Mouse (Mus musculus) embryonic facial prominence, embryonic 11.5 days (tissue): ENCODE results near the gene Gata1. TPM values are rescaled to one million over a fixed set of nuclear protein-coding genes. Genes with fewer than 3 reads are reported as not detected.
A peak's percentile ranks its signal among the peaks of the same experiment; 100 is the strongest.

Experiments
- ATAC-seq: fragments of 200-750 bp; cut with Nextera tagmentation; replicated peaks from 2 replicates; pipeline ENCODE4 v1.8.0; 2017; ENCODE audit warnings: low read depth; ENCODE audit not compliant: insufficient number of reproducible peaks, low FRiP score, low TSS enrichment
- DNase-seq: peaks from one replicate; pipeline ENCODE4 v3.0.0-alpha.2; 2015; ENCODE audit warnings: low spot score
- H3K27ac ChIP-seq: fragments of 300-500 bp; sonication (generic); replicated peaks from 2 replicates; pipeline ENCODE4 v1.5.1; 2014; ENCODE audit warnings: mild to moderate bottlenecking, low read depth, low read length, control low read depth
- H3K27me3 ChIP-seq: fragments of 300-500 bp; sonication (generic); 2 replicates; pipeline ENCODE4 v1.6.1; 2014; ENCODE audit warnings: mild to moderate bottlenecking, low read length, moderate library complexity, mixed read lengths; ENCODE audit not compliant: control insufficient read depth, insufficient read depth
- H3K36me3 ChIP-seq: fragments of 300-500 bp; sonication (generic); replicated peaks from 2 replicates; pipeline ENCODE4 v1.6.1; 2014; ENCODE audit warnings: low read depth, mild to moderate bottlenecking, low read length, moderate library complexity, mixed read lengths; ENCODE audit not compliant: control insufficient read depth, insufficient read depth
- H3K4me1 ChIP-seq: fragments of 300-500 bp; sonication (generic); 2 replicates; pipeline ENCODE4 v1.6.1; 2014; ENCODE audit warnings: low read length, mixed read lengths; ENCODE audit not compliant: control insufficient read depth, insufficient read depth
- H3K4me2 ChIP-seq: fragments of 300-500 bp; sonication (generic); 2 replicates; pipeline ENCODE4 v1.6.1; 2014; ENCODE audit warnings: low read depth, mild to moderate bottlenecking, control low read depth, low read length, moderate library complexity
- H3K4me3 ChIP-seq: fragments of 300-500 bp; sonication (generic); 2 replicates; pipeline ENCODE4 v1.5.1; 2014; ENCODE audit warnings: low read depth, low read length, control low read depth
- H3K9ac ChIP-seq: fragments of 300-500 bp; sonication (generic); replicated peaks from 2 replicates; pipeline ENCODE4 v1.6.1; 2014; ENCODE audit warnings: mild to moderate bottlenecking, control low read depth, low read length
- H3K9me3 ChIP-seq: fragments of 300-500 bp; sonication (generic); replicated peaks from 2 replicates; pipeline ENCODE4 v1.6.1; 2016; ENCODE audit warnings: mild to moderate bottlenecking, low read length, inconsistent platforms, mixed read lengths; ENCODE audit not compliant: control insufficient read depth
- WGBS: fragments of 180-500 bp; shearing (Covaris S2); extraction: QIAGEN DNeasy Blood & Tissue Kit; methylation state at CpG from one replicate; pipeline ENCODE4 v1.1.7; 2014; 5-methylcytosine and 5-hydroxymethylcytosine counted together
- polyA plus RNA-seq: library from polyadenylated mRNA; unstranded; fragments of >200 nt; fragmentation: Nextera tagmentation; extraction: Ambion mirVana; gene quantifications from 2 replicates; pipeline ENCODE4 v1.2.1, GENCODE M21; 2014

Gata1 gene
- polyA plus RNA-seq, 1 experiment from 2014 or later, result 5.0 TPM

- Histone ChIP-seq H3K9me3 (no peaks in the 10 kb centered on the region), H3K4me2 (no peak overlapping the region), H3K4me3 (no peak overlapping the region), H3K9ac (no peak overlapping the region), H3K27me3 (no peaks in the 10 kb centered on the region), H3K4me1 (no peaks in the 10 kb centered on the region), H3K27ac (no peak overlapping the region), H3K36me3 (no peaks in the 10 kb centered on the region)
- WGBS, result 89% methylated on average over 7 of the region's 7 CpGs
- no peak for DNase-seq
- no peak for ATAC-seq
Measured at GRCm38 (mm10) chrX:7950091-7950490, 27.8 kb downstream of the Gata1 start.

- H3K36me3 ChIP-seq, result no peaks in the 10 kb centered on the region
- 14% methylated on average over 38 of the region's 38 CpGs for WGBS
- ATAC-seq (peak; percentile 98; the same call in 1 of the 2 replicates), DNase-seq (peak; percentile 93)
- no peaks in the 10 kb centered on the region for H3K9me3 ChIP-seq
- no peak overlapping the region for H3K27ac ChIP-seq
- H3K4me1 ChIP-seq, result no peaks in the 10 kb centered on the region
- peak overlapping the region; percentile 36 for H3K4me2 ChIP-seq
- H3K4me3 ChIP-seq, result peak overlapping the region; percentile 42
- H3K9ac ChIP-seq, result peak overlapping the region; percentile 51
- no peaks in the 10 kb centered on the region for H3K27me3 ChIP-seq
Measured at GRCm38 (mm10) chrX:7947900-7948492, 29.9 kb downstream of the Gata1 start.

GRCm38 (mm10) chrX:7947108-7947899 is 30.6 kb downstream of the Gata1 start, which contains the start of gene Hdac6:
Gene Hdac6, minus strand, starts transcription at chrX:7947889.
- Histone ChIP-seq H3K9ac (peak within 1 kb of the TSS; percentile 53), H3K4me3 (peak within 1 kb of the TSS; percentile 42), H3K4me1 (no peaks in the 10 kb centered on the region), H3K4me2 (peak within 1 kb of the TSS; percentile 44), H3K9me3 (no peaks in the 10 kb centered on the region), H3K27me3 (no peaks in the 10 kb centered on the region), H3K36me3 (no peaks in the 10 kb centered on the region), H3K27ac (no peak within 1 kb of the TSS; the same call in 1 of the 2 replicates)
- ATAC-seq (peak; percentile 58), DNase-seq (peak; percentile 23)
- WGBS, result 23% methylated on average over 36 of the region's 37 CpGs

GRCm38 (mm10) chrX:7945618-7946017 is 32.3 kb downstream of the Gata1 start:
- WGBS, result 59% methylated on average over 8 of the region's 8 CpGs
- no peak for ATAC-seq

GRCm38 (mm10) chrX:7937667-7938066 is 40.2 kb downstream of the Gata1 start:
- Histone ChIP-seq H3K27ac (no peak overlapping the region), H3K27me3 (no peaks in the 10 kb centered on the region), H3K4me2 (no peak overlapping the region), H3K9ac (no peak overlapping the region), H3K4me1 (no peaks in the 10 kb centered on the region), H3K9me3 (no peaks in the 10 kb centered on the region), H3K4me3 (no peak overlapping the region), H3K36me3 (no peaks in the 10 kb centered on the region)
- WGBS, result 90% methylated on average over 6 of the region's 6 CpGs
- no peak for ATAC-seq
- no peak for DNase-seq

More at GRCm38 (mm10) chrX:7945618-7946017, 32.3 kb downstream of the Gata1 start:
- Histone ChIP-seq H3K9me3 (no peaks in the 10 kb centered on the region), H3K4me1 (no peaks in the 10 kb centered on the region), H3K9ac (no peak overlapping the region), H3K36me3 (no peaks in the 10 kb centered on the region), H3K4me3 (no peak overlapping the region), H3K4me2 (no peak overlapping the region), H3K27me3 (no peaks in the 10 kb centered on the region), H3K27ac (no peak overlapping the region)
- DNase-seq, result no peak

- Histone ChIP-seq H3K9me3 (no peaks in the 10 kb centered on the region), H3K4me1 (no peaks in the 10 kb centered on the region), H3K4me3 (no peak overlapping the region), H3K4me2 (no peak overlapping the region), H3K36me3 (no peaks in the 10 kb centered on the region), H3K9ac (no peak overlapping the region), H3K27me3 (no peaks in the 10 kb centered on the region), H3K27ac (no peak overlapping the region)
- DNase-seq, result no peak
- WGBS, result 58% methylated on average over 11 of the region's 11 CpGs
- ATAC-seq, result no peak
Measured at GRCm38 (mm10) chrX:7936874-7937273, 41.0 kb downstream of the Gata1 start.

GRCm38 (mm10) chrX:7928270-7928790 is 49.5 kb downstream of the Gata1 start, which contains the start of gene Eras:
Gene Eras, minus strand, starts transcription at chrX:7928607.
- Histone ChIP-seq H3K27ac (no peak within 1 kb of the TSS), H3K27me3 (peaks cover 7% of the 10 kb centered on the region), H3K4me3 (no peak within 1 kb of the TSS), H3K4me2 (no peak within 1 kb of the TSS), H3K4me1 (no peaks in the 10 kb centered on the region), H3K9me3 (no peaks in the 10 kb centered on the region), H3K36me3 (no peaks in the 10 kb centered on the region), H3K9ac (no peak within 1 kb of the TSS)
- DNase-seq (no peak), ATAC-seq (no peak)
- WGBS, result 18% methylated on average over 19 of the region's 19 CpGs

GRCm38 (mm10) chrX:7927116-7927515 is 50.8 kb downstream of the Gata1 start:
- Histone ChIP-seq H3K27ac (no peak overlapping the region), H3K27me3 (peaks cover 18% of the 10 kb centered on the region), H3K9ac (no peak overlapping the region), H3K9me3 (no peaks in the 10 kb centered on the region), H3K36me3 (no peaks in the 10 kb centered on the region), H3K4me3 (no peak overlapping the region), H3K4me1 (no peaks in the 10 kb centered on the region), H3K4me2 (no peak overlapping the region)
- ATAC-seq, result no peak
- WGBS, result 17% methylated on average over 10 of the region's 10 CpGs
- DNase-seq, result no peak
